Mouse (Mus musculus): Measurements from ENCODE around the gene Gja8. TPM values are rescaled to one million over a fixed set of nuclear protein-coding genes. Genes with fewer than 3 reads are reported as not detected.

The Gja8 gene
- polyA plus RNA-seq (2015; fragmentation: Nextera tagmentation; extraction: Ambion mirVana): 0.01 TPM in 1 of 2 replicates, not detected in the other

GRCm38 (mm10) chr3:96925920-96926319 is at the start of gene Gja8:
Gene Gja8, minus strand, starts transcription at chr3:96926020.

GRCm38 (mm10) chr3:96904851-96905541 is 20.8 kb downstream of the Gja8 start, which contains the start of gene Gpr89:
Gene Gpr89, minus strand, starts transcription at chr3:96905346.

GRCm38 (mm10) chr3:96904393-96904792 is 21.4 kb downstream of the Gja8 start, which contains the start of gene Gja5:
Gene Gja5, plus strand, starts transcription at chr3:96904693.

Other genes with a start within 250 kb of the Gja8 start
- gene Pias3, start 229.6 kb downstream of the Gja8 start, polyA plus RNA-seq (2015; fragmentation: Nextera tagmentation; extraction: Ambion mirVana): 21.6 and 23.0 TPM in 2 replicates
- 2.8 and 3.1 TPM in 2 replicates for gene Nudt17, start 217.5 kb downstream of the Gja8 start, polyA plus RNA-seq (2015; fragmentation: Nextera tagmentation; extraction: Ambion mirVana)
- 20.9 TPM in 2 replicates for gene Polr3c, start 198.4 kb downstream of the Gja8 start, polyA plus RNA-seq (2015; fragmentation: Nextera tagmentation; extraction: Ambion mirVana)
- gene Rnf115, start 198.4 kb downstream of the Gja8 start, polyA plus RNA-seq (2015; fragmentation: Nextera tagmentation; extraction: Ambion mirVana): 42.0 and 48.3 TPM in 2 replicates
- not detected in 2 replicates for gene Pdzk1, start 96.7 kb downstream of the Gja8 start, polyA plus RNA-seq (2015; fragmentation: Nextera tagmentation; extraction: Ambion mirVana)
- 0.08 and 0.09 TPM in 2 replicates for gene Cd160, start 96.7 kb downstream of the Gja8 start, polyA plus RNA-seq (2015; fragmentation: Nextera tagmentation; extraction: Ambion mirVana)
- gene Gja5, start 21.3 kb downstream of the Gja8 start, polyA plus RNA-seq (2015; fragmentation: Nextera tagmentation; extraction: Ambion mirVana): 7.7 and 9.9 TPM in 2 replicates
- 23.2 and 25.5 TPM in 2 replicates for gene Gpr89, start 20.7 kb downstream of the Gja8 start, polyA plus RNA-seq (2015; fragmentation: Nextera tagmentation; extraction: Ambion mirVana)
- gene Acp6, start 232.8 kb upstream of the Gja8 start, polyA plus RNA-seq (2015; fragmentation: Nextera tagmentation; extraction: Ambion mirVana): 24.5 and 34.1 TPM in 2 replicates